Mouse (Mus musculus) spleen, postnatal 4 days (tissue): Measurements from ENCODE around the gene Elf3.
"Not testable (repeated sequence)": the region's sequence is repeated elsewhere in the genome, so short reads cannot be mapped to it uniquely, and the experiment has no call there.

Experiments
- DNase-seq, 2 experiments: peaks; one replicate each; pipeline ENCODE4 v3.0.0; 2022; ENCODE audit warnings: low spot score in 2 of 2

Gene Elf3

GRCm38 (mm10) chr1:135237131-135237851 lies 21.1 kb downstream of the Elf3 start:
- no peak for DNase-seq

- no peak for DNase-seq
Measured at GRCm38 (mm10) chr1:135234771-135235170, 23.6 kb downstream of the Elf3 start.

- DNase-seq, result no peak
Measured at GRCm38 (mm10) chr1:135233961-135234360, 24.4 kb downstream of the Elf3 start.

- DNase-seq, result not testable (repeated sequence)
Measured at GRCm38 (mm10) chr1:135231878-135232277, 26.5 kb downstream of the Elf3 start.

- no peak for DNase-seq
Measured at GRCm38 (mm10) chr1:135227339-135227950, 30.9 kb downstream of the Elf3 start.

GRCm38 (mm10) chr1:135224981-135225604 lies 33.3 kb downstream of the Elf3 start:
- DNase-seq, result no peak

GRCm38 (mm10) chr1:135224147-135224546 lies 34.2 kb downstream of the Elf3 start:
- no peak for DNase-seq

- no peak for DNase-seq
Measured at GRCm38 (mm10) chr1:135217607-135218233, 40.6 kb downstream of the Elf3 start.

- DNase-seq, result no peak
Measured at GRCm38 (mm10) chr1:135213772-135214640, 44.4 kb downstream of the Elf3 start.

GRCm38 (mm10) chr1:135210421-135210820 lies 47.9 kb downstream of the Elf3 start:
- DNase-seq, result no peak

GRCm38 (mm10) chr1:135208716-135209115 lies 49.7 kb downstream of the Elf3 start:
- DNase-seq, result no peak

- DNase-seq, result no peak
Measured at GRCm38 (mm10) chr1:135206586-135207339, 51.6 kb downstream of the Elf3 start.

GRCm38 (mm10) chr1:135205257-135205656 lies 53.1 kb downstream of the Elf3 start:
- no peak for DNase-seq

GRCm38 (mm10) chr1:135204196-135205126 lies 53.9 kb downstream of the Elf3 start:
- peak; percentile 55 to 71 for DNase-seq
